ENCODE assay signal across 14 mouse cellular contexts in the genomic region with DNA sequence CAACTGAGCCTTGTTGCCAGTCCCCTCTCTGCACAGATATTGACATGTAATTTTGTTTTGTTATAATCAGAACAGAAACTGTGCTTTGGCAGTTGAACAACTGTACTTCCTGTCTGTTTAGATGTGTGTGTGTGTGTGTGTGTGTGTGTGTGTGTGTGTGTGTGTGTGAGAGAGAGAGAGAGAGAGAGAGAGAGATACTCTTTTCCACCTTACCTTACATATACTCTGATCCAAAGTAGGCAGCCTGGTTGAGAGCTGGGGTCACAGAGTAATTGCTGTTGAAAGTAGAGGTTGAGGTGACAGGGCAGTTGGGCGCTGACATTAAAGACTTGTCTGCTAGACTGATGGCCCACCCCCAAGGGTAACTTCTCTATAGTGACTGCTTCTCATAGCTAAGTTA. TPM values are rescaled to one million over a fixed set of nuclear protein-coding genes. Genes with fewer than 3 reads are reported as not detected.
A peak's percentile ranks its signal among the peaks of the same experiment; 100 is the strongest.
DNase-seq lines count a peak whose midpoint lies in the region; ATAC-seq and TF ChIP-seq lines count a peak whose summit lies in the region.
"Had no signal": no experiment of that assay in that cellular context is flagged by ENCODE, and none has a peak within 500 bp of the region (broad histone marks: within the 10 kb centered on the region; RNA-seq: fewer than 3 reads in every experiment).

No protein-coding gene starts in this region.

- TF ChIP-seq CTCF in kidney, adult 2 months (conservative IDR thresholded peaks at IDR 0.05; ENCODE audit: insufficient read depth, insufficient read length, low read depth, low read length) = no peak
- no peak for TF ChIP-seq CTCF in bone marrow, adult 2 months (IDR thresholded peaks at IDR 0.05; ENCODE audit: control insufficient read depth, insufficient read depth, low read length)

- ATAC-seq in megakaryocyte, adult 5-6 weeks (ENCODE audit: poor library complexity, severe bottlenecking) = peak; percentile 19; the same call in 1 of the 2 replicates
- ATAC-seq: Patski had no signal

- H3K4me1 ChIP-seq in kidney, adult 2 months (ENCODE audit: control insufficient read depth, insufficient read depth, low read length) = peaks cover 38% of the 10 kb centered on the region
- H3K4me1 ChIP-seq in bone marrow, adult 2 months (ENCODE audit: control insufficient read depth, insufficient read depth, low read length) = peaks cover 6% of the 10 kb centered on the region

- peak; percentile 54 for DNase-seq in cerebellum, adult 9-10 months
- DNase-seq in cerebellum, postnatal 14 days = no peak
- no peak for DNase-seq in kidney, adult 2 months
- no peak for DNase-seq in kidney, adult 9 months
- DNase-seq in left cerebral cortex, adult 9 months (ENCODE audit: low spot score in 2 of 2) = no peak
- DNase-seq in layer of hippocampus, postnatal 14 days (ENCODE audit: low spot score in 2 of 2) = no peak
- DNase-seq: adrenal gland, postnatal 25 days; cerebellum, postnatal 10 days; kidney, postnatal 4 days; left cerebral cortex, postnatal 4 days had no signal

- 52% methylated on average over 1 of the region's 1 CpGs for WGBS in kidney, adult 2 months
- WGBS in bone marrow, adult 2 months = 5% methylated on average over 1 of the region's 1 CpGs

- no peaks in the 10 kb centered on the region for H3K36me3 ChIP-seq in kidney, adult 2 months (ENCODE audit: control insufficient read depth, insufficient read depth, low read length)
- H3K36me3 ChIP-seq: hindbrain, embryonic 15.5 days had no signal

- peak overlapping the region; percentile 19 for H3K27ac ChIP-seq in kidney, adult 2 months (ENCODE audit: insufficient read depth, low read depth, low read length)
- peak overlapping the region; percentile 53; the same call in 1 of the 2 replicates for H3K27ac ChIP-seq in bone marrow, adult 2 months (ENCODE audit: control insufficient read depth, insufficient read depth, low read depth, low read length, poor library complexity)
- H3K27ac ChIP-seq: hindbrain, embryonic 15.5 days had no signal

- no peak for TF ChIP-seq POLR2A in kidney, adult 2 months (IDR thresholded peaks at IDR 0.05; ENCODE audit: low read depth, low read length)
- TF ChIP-seq POLR2A in bone marrow, adult 2 months (IDR thresholded peaks at IDR 0.05; ENCODE audit: borderline replicate concordance, control insufficient read depth, low read depth, low read length) = no peak

- no peaks in the 10 kb centered on the region for H3K27me3 ChIP-seq in kidney, adult 2 months (replicated peaks; ENCODE audit: control insufficient read depth, insufficient read depth, low read length)
- H3K27me3 ChIP-seq: hindbrain, embryonic 15.5 days; Patski had no signal

- no peak overlapping the region for H3K4me3 ChIP-seq in kidney, adult 2 months (ENCODE audit: insufficient read depth, low read depth, low read length)
- no peak overlapping the region for H3K4me3 ChIP-seq in bone marrow, adult 2 months (replicated peaks; ENCODE audit: control insufficient read depth, low read depth, low read length)
- H3K4me3 ChIP-seq: hindbrain, embryonic 15.5 days had no signal

RNA-seq across cellular contexts. Expression of a gene that starts 25.0 kb away (rescaled TPM):
- 65.5 and 80.0 TPM in 2 replicates for polyA plus RNA-seq in kidney, adult 2 months (2012; rRNA removed)
- 10.0 and 17.3 TPM in 2 replicates for polyA plus RNA-seq in bone marrow, adult 2 months (2011; ENCODE audit: insufficient read depth, insufficient read length, low replicate concordance, missing spikeins)
- 26.8 and 26.9 TPM in 2 replicates for total RNA-seq in megakaryocyte, adult 5-6 weeks (2015)
- 37.1 and 38.3 TPM in 2 replicates for total RNA-seq in megakaryocyte, adult 5-6 weeks (2017)
- total RNA-seq in layer of hippocampus, postnatal 14 days (2021) = 10 to 100 TPM; 54.3 TPM

RNA-seq across cellular contexts. Expression of a gene that starts 54.8 kb away (rescaled TPM):
- polyA plus RNA-seq in kidney, adult 2 months (2012; rRNA removed) = not detected in 2 replicates
- polyA plus RNA-seq in bone marrow, adult 2 months (2011; ENCODE audit: insufficient read depth, insufficient read length, low replicate concordance, missing spikeins) = not detected in 2 replicates
- total RNA-seq in megakaryocyte, adult 5-6 weeks (2015) = not detected in 2 replicates
- not detected in 2 replicates for total RNA-seq in megakaryocyte, adult 5-6 weeks (2017)
- total RNA-seq in layer of hippocampus, postnatal 14 days (2021) = 10 to 100 TPM; 18.5 to 18.7 TPM

Comparison
In these comparisons a context has a peak if more than half of its experiments do, and no peak if none do; other contexts are left out.
1. RNA of a gene that starts 54.8 kb away (total RNA-seq): 18.5 to 18.7 TPM in layer of hippocampus, postnatal 14 days; not detected in megakaryocyte, adult 5-6 weeks; every median in the first group is over 10 times any median in the second.